Mouse (Mus musculus) forebrain, embryonic 12.5 days (tissue): ENCODE data around the gene Map3k3. TPM values are rescaled to one million over a fixed set of nuclear protein-coding genes. Genes with fewer than 3 reads are reported as not detected.

Experiments used
- ATAC-seq: fragments of 200-750 bp; cut with Nextera tagmentation; 2 replicates; pipeline ENCODE4 v1.8.0; 2017; ENCODE audit warnings: moderate TSS enrichment; ENCODE audit not compliant: low FRiP score
- H3K27ac ChIP-seq: fragments of 300-500 bp; sonication (generic); 2 replicates; pipeline ENCODE4 v1.5.1; 2016; ENCODE audit warnings: mild to moderate bottlenecking
- H3K27me3 ChIP-seq: fragments of 300-500 bp; sonication (generic); 2 replicates; pipeline ENCODE4 v1.6.1; 2016; ENCODE audit warnings: mild to moderate bottlenecking
- H3K36me3 ChIP-seq: fragments of 300-500 bp; sonication (generic); replicated peaks from 2 replicates; pipeline ENCODE4 v1.6.1; 2016; ENCODE audit warnings: mild to moderate bottlenecking
- H3K4me1 ChIP-seq: fragments of 300-500 bp; sonication (generic); 2 replicates; pipeline ENCODE4 v1.6.1; 2016
- H3K4me2 ChIP-seq: fragments of 300-500 bp; sonication (generic); 2 replicates; pipeline ENCODE4 v1.6.1; 2016; ENCODE audit warnings: mild to moderate bottlenecking, moderate library complexity
- H3K4me3 ChIP-seq: fragments of 300-500 bp; sonication (generic); replicated peaks from 2 replicates; pipeline ENCODE4 v1.5.1; 2016; ENCODE audit warnings: mild to moderate bottlenecking
- H3K9ac ChIP-seq: fragments of 300-500 bp; sonication (generic); 2 replicates; pipeline ENCODE4 v1.6.1; 2016; ENCODE audit warnings: mild to moderate bottlenecking
- H3K9me3 ChIP-seq: fragments of 300-500 bp; sonication (generic); 2 replicates; pipeline ENCODE4 v1.6.1; 2016
- WGBS: fragments of 180-500 bp; shearing (Covaris S2); methylation state at CpG from one replicate; pipeline ENCODE4 v1.1.7; 2016; 5-methylcytosine and 5-hydroxymethylcytosine counted together
- polyA plus RNA-seq: library from polyadenylated mRNA; unstranded; fragments of >200 nt; fragmentation: Nextera tagmentation; extraction: Ambion mirVana; gene quantifications from 2 replicates; pipeline ENCODE4 v1.2.1, GENCODE M21; 2016

Gene Map3k3
- polyA plus RNA-seq: 21.6 and 22.6 TPM in 2 replicates

DNA sequence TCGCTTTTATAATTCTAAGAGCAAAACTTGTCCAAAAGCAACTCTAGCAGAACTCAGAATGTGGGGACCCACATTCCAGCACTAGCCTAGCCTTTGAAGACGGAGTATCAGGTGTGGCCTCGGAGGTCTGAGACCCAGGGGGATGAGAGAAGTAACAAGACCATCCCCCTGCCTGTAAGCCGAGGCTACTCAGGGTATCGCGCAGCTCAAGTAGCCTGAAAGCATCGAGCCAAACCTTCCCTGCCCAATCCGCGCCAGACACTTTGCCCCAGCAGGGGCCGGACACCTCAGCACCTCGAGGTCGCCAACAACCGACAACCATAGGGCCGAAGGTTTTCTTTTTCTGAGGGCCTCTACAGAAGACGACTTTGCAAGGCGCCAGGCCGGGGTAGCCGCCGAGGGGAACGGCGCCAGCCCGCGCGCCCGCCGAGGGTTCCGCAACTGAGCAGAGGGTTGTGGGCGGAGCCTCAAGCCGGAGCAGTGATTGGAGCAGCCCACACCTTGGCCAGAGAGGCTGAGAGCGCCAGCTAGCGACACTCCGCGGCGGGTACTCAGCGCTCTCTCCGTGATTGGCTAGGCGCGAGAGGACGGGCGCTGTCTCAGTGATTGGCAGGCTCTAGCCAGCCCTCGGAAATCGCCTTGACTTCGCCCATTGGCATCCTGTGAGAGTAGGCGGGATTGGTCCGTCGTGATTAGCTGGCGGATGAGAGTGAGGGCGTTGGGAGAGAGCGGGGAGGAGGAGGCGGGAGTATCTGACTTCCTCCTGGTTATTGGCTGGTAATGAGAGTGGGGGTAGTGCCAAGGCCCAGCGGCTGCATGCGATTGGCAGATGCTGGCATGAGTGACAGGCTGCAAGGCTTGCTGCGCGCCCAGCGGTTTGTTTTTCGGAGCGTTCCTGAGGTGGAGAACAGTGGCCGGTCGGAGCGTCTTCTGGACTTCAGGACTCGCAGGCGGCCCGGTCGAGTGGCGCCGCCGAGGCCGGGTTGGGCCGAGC, at the start of gene Map3k3:
Map3k3 (plus strand) TSS at position 906 of the 994 bp plus-strand sequence.
- WGBS: 1% methylated on average over 68 of the region's 69 CpGs
- Histone ChIP-seq H3K4me1 (peaks cover 17% of the 10 kb centered on the region), H3K27me3 (no peaks in the 10 kb centered on the region), H3K4me3 (peak within 1 kb of the TSS; percentile 94), H3K27ac (peak within 1 kb of the TSS; percentile 99), H3K9me3 (no peaks in the 10 kb centered on the region), H3K36me3 (no peaks in the 10 kb centered on the region), H3K9ac (peak within 1 kb of the TSS; percentile 90), H3K4me2 (peak within 1 kb of the TSS; percentile 60)
- peak; percentile 98 for ATAC-seq

DNA sequence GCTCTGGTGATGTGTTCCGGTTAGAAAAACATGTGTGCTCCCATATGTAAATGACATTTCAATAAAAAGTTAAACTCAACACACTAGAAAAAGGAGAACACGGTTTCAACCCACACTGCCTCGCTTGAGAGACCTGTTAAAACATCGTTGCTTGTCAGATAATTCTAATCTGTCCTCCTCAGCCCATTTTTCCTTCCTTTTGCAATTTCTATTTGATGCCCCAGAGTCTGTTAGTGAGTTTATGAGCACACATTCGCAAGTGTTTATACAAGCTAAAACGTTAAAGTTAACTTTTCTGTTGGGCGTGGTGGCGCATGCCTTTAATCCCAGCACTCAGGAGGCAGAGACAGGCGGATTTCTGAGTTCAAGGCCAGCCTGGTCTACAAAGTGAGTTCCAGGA, 49.4 kb upstream of the Map3k3 start:
- Histone ChIP-seq H3K27ac (no peak overlapping the region), H3K4me3 (no peak overlapping the region), H3K27me3 (no peaks in the 10 kb centered on the region), H3K4me2 (no peak overlapping the region), H3K4me1 (peaks cover 31% of the 10 kb centered on the region), H3K9ac (no peak overlapping the region), H3K9me3 (no peaks in the 10 kb centered on the region), H3K36me3 (no peaks in the 10 kb centered on the region)
- no peak for ATAC-seq
- WGBS: 90% methylated on average over 9 of the region's 9 CpGs

- Histone ChIP-seq H3K4me1 (peaks cover 31% of the 10 kb centered on the region), H3K9ac (peak within 1 kb of the TSS; percentile 95), H3K27me3 (no peaks in the 10 kb centered on the region), H3K4me2 (peak within 1 kb of the TSS; percentile 81), H3K4me3 (peak within 1 kb of the TSS; percentile 97), H3K36me3 (no peaks in the 10 kb centered on the region), H3K9me3 (no peaks in the 10 kb centered on the region), H3K27ac (peak within 1 kb of the TSS; percentile 93)
- under 1% methylated on average over 66 of the region's 66 CpGs for WGBS
- peak; percentile 99 for ATAC-seq
Observed at GRCm38 (mm10) chr11:106036548-106037417, 47.6 kb upstream of the Map3k3 start, which contains the start of gene Dcaf7. Gene Dcaf7, plus strand, starts transcription at chr11:106036872.

GRCm38 (mm10) chr11:106037418-106037751, 47.0 kb upstream of the Map3k3 start:
- ATAC-seq: peak; percentile 21; the same call in 1 of the 2 replicates
- 0% methylated on average over 13 of the region's 13 CpGs for WGBS
- Histone ChIP-seq H3K9ac (peak overlapping the region; percentile 95), H3K27me3 (no peaks in the 10 kb centered on the region), H3K27ac (peak overlapping the region; percentile 93), H3K4me2 (peak overlapping the region; percentile 81), H3K4me3 (peak overlapping the region; percentile 97), H3K4me1 (peaks cover 31% of the 10 kb centered on the region), H3K9me3 (no peaks in the 10 kb centered on the region), H3K36me3 (no peaks in the 10 kb centered on the region)

GRCm38 (mm10) chr11:106044349-106044748, 40.1 kb upstream of the Map3k3 start:
- Histone ChIP-seq H3K36me3 (peaks cover 25% of the 10 kb centered on the region), H3K27ac (no peak overlapping the region), H3K4me1 (peaks cover 4% of the 10 kb centered on the region; the same call in 1 of the 2 replicates), H3K27me3 (no peaks in the 10 kb centered on the region), H3K4me3 (no peak overlapping the region), H3K4me2 (no peak overlapping the region), H3K9ac (no peak overlapping the region), H3K9me3 (no peaks in the 10 kb centered on the region)
- ATAC-seq: no peak

GRCm38 (mm10) chr11:106045256-106045655, 39.2 kb upstream of the Map3k3 start:
- no peak overlapping the region for H3K27ac ChIP-seq
- H3K4me2 ChIP-seq: no peak overlapping the region
- 88% methylated on average over 1 of the region's 1 CpGs for WGBS
- peaks cover 30% of the 10 kb centered on the region for H3K36me3 ChIP-seq
- no peak overlapping the region for H3K4me3 ChIP-seq
- no peaks in the 10 kb centered on the region for H3K27me3 ChIP-seq
- no peaks in the 10 kb centered on the region for H3K9me3 ChIP-seq
- ATAC-seq: no peak
- no peak overlapping the region for H3K9ac ChIP-seq
- no peaks in the 10 kb centered on the region for H3K4me1 ChIP-seq

DNA sequence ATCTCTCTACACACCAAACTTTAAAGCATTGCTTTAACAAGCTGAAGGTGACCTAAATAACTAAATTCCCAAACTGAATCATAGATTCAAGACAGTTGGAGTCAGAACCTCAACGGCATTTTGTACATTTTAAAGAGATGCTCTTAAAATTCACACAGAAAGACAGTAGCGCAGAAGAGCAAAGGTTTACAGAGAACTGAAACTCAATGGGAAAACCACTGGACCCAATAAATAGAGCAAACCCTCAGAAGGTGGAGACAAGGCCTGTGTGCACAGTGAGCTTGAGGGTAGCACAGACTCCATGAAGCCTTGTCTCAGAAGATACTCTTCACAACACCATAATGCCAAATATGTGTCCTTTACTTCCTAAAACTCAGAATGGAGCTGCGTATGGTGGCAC, 38.6 kb upstream of the Map3k3 start:
- Histone ChIP-seq H3K9me3 (no peaks in the 10 kb centered on the region), H3K4me1 (no peaks in the 10 kb centered on the region), H3K4me2 (no peak overlapping the region), H3K9ac (no peak overlapping the region), H3K27me3 (no peaks in the 10 kb centered on the region), H3K27ac (no peak overlapping the region), H3K4me3 (no peak overlapping the region), H3K36me3 (peaks cover 33% of the 10 kb centered on the region)
- 95% methylated on average over 3 of the region's 3 CpGs for WGBS
- ATAC-seq: no peak

DNA sequence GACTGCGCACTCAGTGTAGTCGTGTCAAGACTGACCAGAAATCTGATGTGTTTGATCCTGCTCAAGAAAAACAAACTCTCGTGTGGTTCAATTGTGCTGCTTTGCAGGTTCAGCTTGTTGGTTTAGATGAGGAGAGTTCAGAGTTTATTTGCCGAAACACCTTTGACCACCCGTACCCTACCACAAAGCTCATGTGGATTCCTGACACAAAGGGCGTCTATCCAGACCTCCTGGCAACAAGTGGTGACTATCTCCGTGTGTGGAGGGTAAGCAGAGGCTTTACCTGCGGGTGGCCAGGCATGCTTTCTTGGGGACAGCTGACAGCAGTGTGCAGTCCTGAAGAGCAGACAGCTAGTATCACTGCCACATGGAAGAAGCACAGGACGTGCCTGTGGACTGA, 37.8 kb upstream of the Map3k3 start:
- Histone ChIP-seq H3K36me3 (peaks cover 41% of the 10 kb centered on the region), H3K4me1 (no peaks in the 10 kb centered on the region)
- 90% methylated on average over 9 of the region's 9 CpGs for WGBS

DNA sequence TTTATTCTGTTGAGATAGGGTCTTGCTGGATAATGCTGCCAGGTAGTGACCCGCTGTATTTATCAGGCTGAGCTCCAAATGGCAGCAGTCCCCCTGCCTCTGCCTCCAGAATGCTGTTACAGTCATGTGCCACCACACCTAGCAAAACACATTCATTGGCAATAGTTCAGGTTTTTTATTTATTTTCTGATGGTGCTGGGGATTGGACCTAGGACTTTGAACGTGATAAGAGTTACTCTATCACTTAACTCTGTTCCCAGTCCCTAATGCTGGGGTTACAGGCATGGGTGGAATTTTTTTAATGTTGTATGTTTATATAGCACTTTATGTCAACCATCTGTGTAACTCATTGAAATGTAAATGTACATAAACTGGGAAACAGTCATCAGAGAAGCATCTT, 30.5 kb upstream of the Map3k3 start:
- H3K4me3 ChIP-seq: no peak overlapping the region
- no peak overlapping the region for H3K27ac ChIP-seq
- H3K27me3 ChIP-seq: no peaks in the 10 kb centered on the region
- H3K9me3 ChIP-seq: no peaks in the 10 kb centered on the region
- WGBS: 97% methylated on average over 2 of the region's 2 CpGs
- no peak for ATAC-seq
- H3K4me1 ChIP-seq: no peaks in the 10 kb centered on the region
- H3K9ac ChIP-seq: no peak overlapping the region
- H3K36me3 ChIP-seq: peaks cover 91% of the 10 kb centered on the region
- H3K4me2 ChIP-seq: no peak overlapping the region

More for the DNA sequence above, 37.8 kb upstream of the Map3k3 start:
- no peaks in the 10 kb centered on the region for H3K27me3 ChIP-seq
- H3K9me3 ChIP-seq: no peaks in the 10 kb centered on the region
- H3K4me2 ChIP-seq: no peak overlapping the region
- no peak overlapping the region for H3K4me3 ChIP-seq
- H3K27ac ChIP-seq: no peak overlapping the region
- no peak overlapping the region for H3K9ac ChIP-seq
- no peak for ATAC-seq

DNA sequence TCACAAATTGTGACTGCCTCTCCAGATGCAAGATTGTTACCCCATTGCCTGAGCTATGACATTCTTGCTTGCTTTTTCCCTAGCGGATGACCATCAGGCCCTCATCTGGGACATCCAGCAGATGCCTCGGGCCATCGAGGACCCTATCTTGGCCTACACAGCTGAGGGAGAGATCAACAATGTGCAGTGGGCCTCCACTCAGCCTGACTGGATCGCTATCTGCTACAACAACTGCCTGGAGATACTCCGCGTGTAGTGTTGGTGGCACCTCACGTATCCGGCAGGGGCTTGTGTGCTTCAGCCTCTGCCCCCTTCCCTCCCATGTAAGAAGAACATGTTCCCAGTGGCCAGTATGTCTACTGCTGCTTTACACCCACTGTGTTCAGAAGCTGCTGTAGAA, 29.8 kb upstream of the Map3k3 start:
- no peak for ATAC-seq
- H3K4me1 ChIP-seq: no peaks in the 10 kb centered on the region
- H3K9ac ChIP-seq: no peak overlapping the region
- H3K4me2 ChIP-seq: no peak overlapping the region
- no peaks in the 10 kb centered on the region for H3K9me3 ChIP-seq
- H3K36me3 ChIP-seq: peaks cover 91% of the 10 kb centered on the region
- H3K27ac ChIP-seq: no peak overlapping the region
- WGBS: 96% methylated on average over 8 of the region's 8 CpGs
- H3K27me3 ChIP-seq: no peaks in the 10 kb centered on the region
- no peak overlapping the region for H3K4me3 ChIP-seq

DNA sequence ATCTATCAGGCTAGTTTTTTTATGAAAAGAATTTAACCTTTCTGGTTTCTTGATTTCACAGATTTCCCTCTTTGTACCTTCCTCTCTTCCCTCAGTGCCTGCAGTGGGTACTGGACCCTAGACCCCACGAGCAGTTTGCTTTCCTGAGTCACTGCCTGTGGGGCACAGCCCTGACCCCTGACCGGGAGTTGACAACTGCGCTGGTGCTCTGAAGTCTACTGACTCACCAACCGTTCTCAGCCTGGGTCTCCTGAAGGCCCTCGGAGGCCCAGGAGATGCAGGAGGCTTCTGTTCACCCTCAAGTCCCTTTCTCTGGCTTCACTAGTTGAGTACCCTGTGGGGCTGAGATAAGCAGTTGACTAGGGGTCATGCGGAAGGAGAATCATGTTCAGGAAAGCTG, 29.1 kb upstream of the Map3k3 start:
- Histone ChIP-seq H3K4me3 (no peak overlapping the region), H3K4me1 (no peaks in the 10 kb centered on the region), H3K9me3 (no peaks in the 10 kb centered on the region), H3K27me3 (no peaks in the 10 kb centered on the region), H3K4me2 (no peak overlapping the region), H3K36me3 (peaks cover 95% of the 10 kb centered on the region), H3K9ac (no peak overlapping the region), H3K27ac (no peak overlapping the region)
- WGBS: 91% methylated on average over 6 of the region's 6 CpGs
- no peak for ATAC-seq

DNA sequence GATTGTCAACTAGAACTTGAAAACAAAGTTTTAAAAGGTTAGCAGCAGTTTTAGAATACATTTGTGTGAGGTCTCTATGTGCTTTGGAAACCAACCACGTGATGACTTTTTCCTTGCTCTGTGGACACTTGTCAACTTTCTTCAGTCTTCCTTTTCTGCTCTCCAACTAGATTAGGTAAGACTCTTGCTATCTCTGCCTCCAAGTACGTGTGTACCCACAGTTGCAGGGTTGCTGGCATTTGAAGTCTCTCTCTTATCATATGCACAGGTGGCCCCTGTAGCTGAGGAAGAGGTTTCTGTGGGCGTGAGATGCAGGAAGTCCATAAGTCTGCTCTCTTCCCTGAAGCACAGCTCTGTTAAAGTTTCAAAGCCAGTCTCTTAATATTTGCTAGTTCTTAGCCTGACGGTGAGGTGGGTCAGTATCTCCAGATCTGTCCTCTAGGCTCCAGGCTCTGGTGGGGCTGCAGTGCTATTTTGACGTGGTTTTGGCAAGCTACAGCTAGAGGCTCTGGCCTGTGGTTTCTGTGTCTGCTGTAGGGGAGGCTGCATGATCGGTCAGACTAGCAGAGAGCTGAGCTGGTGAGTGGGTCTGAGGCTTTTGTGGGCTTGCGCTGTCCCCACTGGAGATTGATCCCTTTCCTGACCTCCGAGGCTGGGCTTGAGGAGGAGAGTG, 27.5 kb upstream of the Map3k3 start:
- ATAC-seq: no peak
- WGBS: 93% methylated on average over 8 of the region's 8 CpGs
- H3K4me2 ChIP-seq: no peak overlapping the region
- H3K4me3 ChIP-seq: no peak overlapping the region
- no peaks in the 10 kb centered on the region for H3K4me1 ChIP-seq
- H3K27ac ChIP-seq: no peak overlapping the region
- peaks cover 81% of the 10 kb centered on the region for H3K36me3 ChIP-seq
- no peaks in the 10 kb centered on the region for H3K9me3 ChIP-seq
- no peaks in the 10 kb centered on the region for H3K27me3 ChIP-seq
- H3K9ac ChIP-seq: no peak overlapping the region
